Comparison of ENCODE assay signal across 8 mouse cellular contexts in the genomic region with DNA sequence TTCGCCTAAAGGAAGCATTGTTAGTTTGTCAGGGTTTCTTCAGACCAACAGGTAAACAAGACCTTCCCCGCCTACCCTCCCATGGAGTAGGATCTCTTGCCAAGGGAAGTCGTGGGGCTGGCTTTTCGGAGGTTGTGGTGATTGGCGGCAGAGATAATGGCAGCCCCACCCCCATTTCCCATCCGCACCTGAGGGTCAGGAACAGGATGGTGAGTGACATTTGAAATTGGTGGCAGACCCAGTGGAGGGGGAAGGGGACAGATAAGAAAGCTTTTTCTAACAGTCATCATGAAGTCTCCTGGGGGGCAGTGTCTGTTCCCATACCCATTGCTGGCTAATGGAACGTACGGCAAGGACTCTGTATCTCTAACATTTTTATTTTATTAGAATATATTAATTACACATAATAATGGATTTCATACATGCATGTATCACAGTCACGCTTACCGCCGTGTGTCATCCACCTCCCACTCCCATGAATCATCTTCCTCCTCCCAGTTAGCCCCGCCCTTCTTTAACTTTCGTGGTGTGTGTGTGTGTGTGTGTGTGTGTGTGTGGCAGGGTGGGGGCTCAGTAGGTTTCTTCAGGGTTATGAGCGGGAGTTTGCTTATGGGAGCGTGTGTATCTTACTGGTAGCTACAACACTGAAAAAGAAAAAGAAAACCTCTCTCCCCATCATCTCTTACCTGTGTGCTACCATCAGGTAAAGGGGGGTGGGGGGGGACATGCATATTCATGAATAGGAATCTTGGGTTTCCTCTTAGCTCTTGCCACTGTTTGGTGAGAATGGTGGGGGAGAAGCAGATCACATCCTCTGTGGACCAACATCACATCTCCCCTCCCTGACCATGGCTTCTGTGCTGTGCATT. TPM values are rescaled to one million over a fixed set of nuclear protein-coding genes. Genes with fewer than 3 reads are reported as not detected.
DNase-seq lines count a peak whose midpoint lies in the region; ATAC-seq and TF ChIP-seq lines count a peak whose summit lies in the region.

No protein-coding gene starts in this region.

- no peaks in the 10 kb centered on the region for H3K36me3 ChIP-seq in spleen, adult 2 months (ENCODE audit: control insufficient read depth, insufficient read depth, low read length)
- no peaks in the 10 kb centered on the region for H3K36me3 ChIP-seq in hindbrain, embryonic 11.5 days (ENCODE audit: control insufficient read depth, insufficient read depth, low read length)
- no peaks in the 10 kb centered on the region for H3K36me3 ChIP-seq in megakaryocyte, embryonic 14.5 days (replicated peaks; ENCODE audit: low read length)

- TF ChIP-seq CTCF in spleen, adult 2 months (IDR thresholded peaks at IDR 0.05; ENCODE audit: extremely low read depth, insufficient read depth, insufficient read length, insufficient replicate concordance): no peak

- no peaks in the 10 kb centered on the region for H3K9me3 ChIP-seq in hindbrain, embryonic 11.5 days (ENCODE audit: control insufficient read depth, low read length)
- H3K9me3 ChIP-seq in megakaryocyte, embryonic 14.5 days: peaks cover 3% of the 10 kb centered on the region; the same call in 1 of the 2 replicates

- H3K27me3 ChIP-seq in spleen, adult 2 months (ENCODE audit: control insufficient read depth, insufficient read depth, low read length): no peaks in the 10 kb centered on the region
- H3K27me3 ChIP-seq in hindbrain, embryonic 11.5 days (ENCODE audit: control insufficient read depth, insufficient read depth, low read length): no peaks in the 10 kb centered on the region
- peaks cover 4% of the 10 kb centered on the region for H3K27me3 ChIP-seq in megakaryocyte, embryonic 14.5 days (replicated peaks)

- TF ChIP-seq POLR2A in spleen, adult 2 months (IDR thresholded peaks at IDR 0.05; ENCODE audit: low read depth, low read length): no peak

- H3K4me3 ChIP-seq in spleen, adult 2 months (ENCODE audit: extremely low read depth, insufficient read depth, insufficient read length): peak overlapping the region; percentile 40
- peak overlapping the region; percentile 35 for H3K4me3 ChIP-seq in hindbrain, embryonic 11.5 days (ENCODE audit: low read depth, low read length)
- peak overlapping the region; percentile 92 for H3K4me3 ChIP-seq in megakaryocyte, embryonic 14.5 days (replicated peaks)

- peak overlapping the region; percentile 15; the same call in 1 of the 2 replicates for H3K27ac ChIP-seq in spleen, adult 2 months (ENCODE audit: insufficient read depth, low read length)
- H3K27ac ChIP-seq in hindbrain, embryonic 11.5 days (ENCODE audit: low read depth, low read length): no peak overlapping the region

- WGBS in spleen, adult 2 months: 30% methylated on average over 15 of the region's 15 CpGs
- WGBS in hindbrain, embryonic 11.5 days: 15% methylated on average over 15 of the region's 15 CpGs

- H3K4me1 ChIP-seq in spleen, adult 2 months (ENCODE audit: control insufficient read depth, insufficient read depth, insufficient read length): no peaks in the 10 kb centered on the region; the same call in 1 of the 2 replicates
- no peaks in the 10 kb centered on the region for H3K4me1 ChIP-seq in hindbrain, embryonic 11.5 days (replicated peaks; ENCODE audit: control insufficient read depth, insufficient read depth, low read length)
- H3K4me1 ChIP-seq in megakaryocyte, embryonic 14.5 days: peaks cover 52% of the 10 kb centered on the region

- H3K4me2 ChIP-seq in hindbrain, embryonic 11.5 days (replicated peaks; ENCODE audit: low read depth, low read length): peak overlapping the region; percentile 45

- peak; percentile 35 to 38 for DNase-seq in cerebellum, postnatal 14 days
- DNase-seq in cerebellum, adult 18-20 months: no peak
- no peak for DNase-seq in spleen, adult 2 months (ENCODE audit: low read depth in 1 of 2, low spot score in 2 of 2)
- no peak for DNase-seq in spleen, postnatal 36 days (ENCODE audit: low spot score in 2 of 2)
- DNase-seq in hindbrain, embryonic 11.5 days (ENCODE audit: low spot score): peak; percentile 22
- DNase-seq in thymus, postnatal 36 days: peak; percentile 34 to 52
- DNase-seq in layer of hippocampus, adult 11-12 months (ENCODE audit: low spot score): no peak

- H3K9ac ChIP-seq in hindbrain, embryonic 11.5 days (ENCODE audit: low read depth, low read length): peak overlapping the region; percentile 35

- ATAC-seq in hindbrain, embryonic 11.5 days (ENCODE audit: low FRiP score): peak; percentile 65

RNA-seq across cellular contexts. Expression of a gene that starts 16.7 kb away (rescaled TPM):
- polyA plus RNA-seq in spleen, adult 2 months (2012; rRNA removed): not detected in 2 replicates
- 0.32 and 0.43 TPM in 2 replicates for polyA plus RNA-seq in hindbrain, embryonic 11.5 days (2014; fragmentation: Nextera tagmentation; extraction: Ambion mirVana)
- polyA plus RNA-seq in megakaryocyte, embryonic 14.5 days (2012; ENCODE audit: insufficient read depth, low replicate concordance): 0.17 TPM in 1 of 2 replicates, not detected in the other

RNA-seq across cellular contexts. Expression of a gene that starts 51.6 kb away (rescaled TPM):
- 14.6 and 18.6 TPM in 2 replicates for polyA plus RNA-seq in spleen, adult 2 months (2012; rRNA removed)
- 44.3 and 44.9 TPM in 2 replicates for polyA plus RNA-seq in hindbrain, embryonic 11.5 days (2014; fragmentation: Nextera tagmentation; extraction: Ambion mirVana)
- 12.5 TPM in 1 of 2 replicates, not detected in the other for polyA plus RNA-seq in megakaryocyte, embryonic 14.5 days (2012; ENCODE audit: insufficient read depth, low replicate concordance)

Comparison
In these comparisons a context has a peak if more than half of its experiments do, and no peak if none do; other contexts are left out.
1. DNase-seq: peak in cerebellum, postnatal 14 days (2 of 2), hindbrain, embryonic 11.5 days (single experiment) and thymus, postnatal 36 days (2 of 2); none in cerebellum, adult 18-20 months (0 of 2), spleen, adult 2 months (0 of 2), spleen, postnatal 36 days (0 of 2) and layer of hippocampus, adult 11-12 months (single experiment).
2. H3K4me3 ChIP-seq: peak in every context shown above with its lines; median percentile 92 in megakaryocyte, embryonic 14.5 days; 40 in spleen, adult 2 months; 35 in hindbrain, embryonic 11.5 days.